Mouse (Mus musculus) kidney, adult 18-20 months (tissue): ENCODE data around the gene Olfr221.

ENCODE experiments used
- DNase-seq: peaks from one replicate; pipeline ENCODE4 v3.0.0; 2021

The Olfr221 gene

GRCm38 (mm10) chr14:52003981-52004495 is 38.2 kb downstream of the Olfr221 start:
- DNase-seq = no peak

- DNase-seq = no peak
Observed at GRCm38 (mm10) chr14:51997483-51997882, 44.8 kb downstream of the Olfr221 start.

- no peak for DNase-seq
Observed at GRCm38 (mm10) chr14:51996866-51997265, 45.4 kb downstream of the Olfr221 start.

GRCm38 (mm10) chr14:51996231-51996841 is 45.9 kb downstream of the Olfr221 start:
- DNase-seq = no peak

GRCm38 (mm10) chr14:51995219-51995871 is 46.9 kb downstream of the Olfr221 start:
- DNase-seq = no peak

GRCm38 (mm10) chr14:51994453-51994852 is 47.8 kb downstream of the Olfr221 start:
- no peak for DNase-seq

- no peak for DNase-seq
Observed at GRCm38 (mm10) chr14:51989461-51989970, 52.7 kb downstream of the Olfr221 start.

- peak; percentile 69 for DNase-seq
Observed at GRCm38 (mm10) chr14:51988731-51989130, 53.5 kb downstream of the Olfr221 start.

- DNase-seq = no peak
Observed at GRCm38 (mm10) chr14:51987177-51987576, 55.1 kb downstream of the Olfr221 start.

GRCm38 (mm10) chr14:51986153-51986505 is 56.1 kb downstream of the Olfr221 start:
- DNase-seq = no peak

- peak; percentile 64 for DNase-seq
Observed at GRCm38 (mm10) chr14:51985301-51986152, 56.7 kb downstream of the Olfr221 start.

GRCm38 (mm10) chr14:51984247-51985231 is 57.7 kb downstream of the Olfr221 start, which contains the start of gene Arhgef40:
Gene Arhgef40 (plus strand): TSS chr14:51984719.
- DNase-seq = peak; percentile 83
